9 mouse cellular contexts compared by ENCODE assay signal in the genomic region with DNA sequence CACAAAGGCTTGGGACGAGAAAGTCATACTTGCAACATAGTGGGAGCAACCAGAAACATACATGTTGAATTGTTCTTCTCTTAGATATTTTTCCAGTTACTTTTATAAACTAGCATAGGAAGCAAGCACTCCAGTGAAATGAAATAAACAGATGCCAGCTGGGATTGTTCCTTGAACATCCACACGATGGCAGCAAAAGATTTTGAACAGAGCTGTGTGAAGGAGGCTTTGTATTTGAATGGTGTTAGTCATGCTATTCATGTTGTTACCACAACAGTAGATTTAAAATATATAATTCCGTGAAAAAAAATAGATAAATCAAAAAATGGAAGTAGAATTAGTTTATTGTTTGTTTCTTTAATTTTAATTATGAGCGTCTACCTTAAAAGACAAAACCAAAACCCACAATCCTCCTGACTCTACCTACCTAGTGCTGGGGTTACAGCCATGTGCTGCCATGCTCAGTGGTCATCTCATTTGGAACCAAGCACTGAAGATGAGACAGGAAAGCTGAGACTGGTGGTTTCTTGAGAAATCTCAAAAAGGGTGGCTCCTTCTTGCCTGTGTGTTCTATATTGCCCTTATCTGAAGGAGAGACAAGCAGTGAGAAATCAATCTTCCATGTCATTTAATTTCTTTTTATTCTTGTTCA.
DNase-seq lines count a peak whose midpoint lies in the region; ATAC-seq lines count a peak whose summit lies in the region.
"Had no signal": no experiment of that assay in that cellular context is flagged by ENCODE, and none has a peak within 500 bp of the region (broad histone marks: within the 10 kb centered on the region; RNA-seq: fewer than 3 reads in every experiment).

No protein-coding gene starts in this region.

- peak; percentile 69; the same call in 1 of the 2 replicates for ATAC-seq in heart, embryonic 16.5 days (replicated peaks; ENCODE audit: extremely low read depth, insufficient read depth, low FRiP score)
- peak; percentile 64; the same call in 1 of the 2 replicates for ATAC-seq in embryonic facial prominence, embryonic 13.5 days (ENCODE audit: insufficient number of reproducible peaks, insufficient read depth, low FRiP score, low TSS enrichment, low read depth)
- ATAC-seq in hindbrain, embryonic 15.5 days (ENCODE audit: low FRiP score, low read depth), result peak; percentile 85
- ATAC-seq in megakaryocyte-erythroid progenitor cell, adult 5-6 weeks (replicated peaks; ENCODE audit: low FRiP score, low TSS enrichment, poor library complexity, severe bottlenecking), result peak; percentile 88

- no peaks in the 10 kb centered on the region for H3K27me3 ChIP-seq in heart, embryonic 16.5 days (ENCODE audit: control insufficient read depth, insufficient read depth, low read length)
- no peaks in the 10 kb centered on the region for H3K27me3 ChIP-seq in heart, embryonic 10.5 days (ENCODE audit: insufficient read depth, poor library complexity, severe bottlenecking)
- peaks cover 4% of the 10 kb centered on the region; the same call in 1 of the 2 replicates for H3K27me3 ChIP-seq in embryonic facial prominence, embryonic 13.5 days
- no peaks in the 10 kb centered on the region for H3K27me3 ChIP-seq in hindbrain, embryonic 15.5 days
- H3K27me3 ChIP-seq in splenic B cell, adult 2 months (ENCODE audit: control insufficient read depth, insufficient read depth, low read length, poor library complexity, severe bottlenecking), result no peaks in the 10 kb centered on the region
- H3K27me3 ChIP-seq: liver, embryonic 13.5 days had no signal

- WGBS in heart, embryonic 16.5 days, result 19% methylated on average over 4 of the region's 4 CpGs
- 15% methylated on average over 4 of the region's 4 CpGs for WGBS in heart, embryonic 10.5 days
- 13% methylated on average over 4 of the region's 4 CpGs for WGBS in embryonic facial prominence, embryonic 13.5 days
- 21% methylated on average over 4 of the region's 4 CpGs for WGBS in hindbrain, embryonic 15.5 days

- no peak for DNase-seq in heart, embryonic 10.5 days (ENCODE audit: low spot score)
- DNase-seq in brain, adult 2 months (ENCODE audit: low read depth, low spot score), result peak; percentile 88
- peak; percentile 68 for DNase-seq in layer of hippocampus, adult 9-11 months
- peak; percentile 43 for DNase-seq in splenic B cell, adult 2 months (ENCODE audit: low read depth, low spot score)
- DNase-seq: liver, embryonic 13.5 days had no signal

- H3K4me3 ChIP-seq in heart, embryonic 16.5 days (ENCODE audit: low read length), result no peak overlapping the region
- H3K4me3 ChIP-seq in heart, embryonic 10.5 days, result no peak overlapping the region
- H3K4me3 ChIP-seq in embryonic facial prominence, embryonic 13.5 days, result no peak overlapping the region
- no peak overlapping the region for H3K4me3 ChIP-seq in hindbrain, embryonic 15.5 days
- H3K4me3 ChIP-seq: liver, embryonic 13.5 days had no signal

- no peaks in the 10 kb centered on the region for H3K4me1 ChIP-seq in heart, embryonic 16.5 days (ENCODE audit: control insufficient read depth, insufficient read depth, low read length)
- H3K4me1 ChIP-seq in heart, embryonic 10.5 days, result no peaks in the 10 kb centered on the region
- no peaks in the 10 kb centered on the region; the same call in 1 of the 2 replicates for H3K4me1 ChIP-seq in embryonic facial prominence, embryonic 13.5 days
- peaks cover 5% of the 10 kb centered on the region; the same call in 1 of the 2 replicates for H3K4me1 ChIP-seq in hindbrain, embryonic 15.5 days (replicated peaks)
- H3K4me1 ChIP-seq: liver, embryonic 13.5 days had no signal

- no peak overlapping the region for H3K4me2 ChIP-seq in heart, embryonic 16.5 days (ENCODE audit: low read depth, low read length)
- H3K4me2 ChIP-seq in embryonic facial prominence, embryonic 13.5 days, result no peak overlapping the region
- no peak overlapping the region for H3K4me2 ChIP-seq in hindbrain, embryonic 15.5 days
- H3K4me2 ChIP-seq: liver, embryonic 13.5 days had no signal

- H3K9me3 ChIP-seq in heart, embryonic 16.5 days (replicated peaks; ENCODE audit: control insufficient read depth, low read length), result no peaks in the 10 kb centered on the region
- H3K9me3 ChIP-seq in heart, embryonic 10.5 days, result no peaks in the 10 kb centered on the region
- no peaks in the 10 kb centered on the region for H3K9me3 ChIP-seq in embryonic facial prominence, embryonic 13.5 days
- H3K9me3 ChIP-seq in hindbrain, embryonic 15.5 days, result no peaks in the 10 kb centered on the region
- H3K9me3 ChIP-seq: liver, embryonic 13.5 days had no signal

- no peak overlapping the region for H3K27ac ChIP-seq in heart, embryonic 16.5 days (ENCODE audit: low read length)
- no peak overlapping the region for H3K27ac ChIP-seq in heart, embryonic 10.5 days
- H3K27ac ChIP-seq in embryonic facial prominence, embryonic 13.5 days, result no peak overlapping the region
- H3K27ac ChIP-seq in hindbrain, embryonic 15.5 days (replicated peaks), result no peak overlapping the region
- H3K27ac ChIP-seq: liver, embryonic 13.5 days had no signal

- no peaks in the 10 kb centered on the region for H3K36me3 ChIP-seq in heart, embryonic 16.5 days (ENCODE audit: control insufficient read depth, insufficient read depth)
- no peaks in the 10 kb centered on the region for H3K36me3 ChIP-seq in heart, embryonic 10.5 days
- H3K36me3 ChIP-seq in embryonic facial prominence, embryonic 13.5 days, result no peaks in the 10 kb centered on the region
- no peaks in the 10 kb centered on the region for H3K36me3 ChIP-seq in hindbrain, embryonic 15.5 days
- H3K36me3 ChIP-seq in splenic B cell, adult 2 months (ENCODE audit: control insufficient read depth, insufficient read depth, low read length, poor library complexity, severe bottlenecking), result no peaks in the 10 kb centered on the region
- H3K36me3 ChIP-seq: liver, embryonic 13.5 days had no signal

- no peak overlapping the region for H3K9ac ChIP-seq in heart, embryonic 16.5 days (ENCODE audit: low read length)
- H3K9ac ChIP-seq in embryonic facial prominence, embryonic 13.5 days, result no peak overlapping the region
- H3K9ac ChIP-seq in hindbrain, embryonic 15.5 days, result no peak overlapping the region
- H3K9ac ChIP-seq: liver, embryonic 13.5 days had no signal
